Mouse (Mus musculus) cortical plate, adult 2 months (tissue): ENCODE data around the gene Ppil2.
A peak's percentile ranks its signal among the peaks of the same experiment; 100 is the strongest.

ENCODE experiments used
- CTCF ChIP-seq: fragments of 200-500 bp; IDR thresholded peaks from 2 replicates; pipeline ENCODE4 v1.5.1; 2011; ENCODE audit warnings: mild to moderate bottlenecking, control low read depth, low read length; ENCODE audit not compliant: insufficient read depth; ENCODE audit errors: extremely low read depth
- POLR2A ChIP-seq: fragments of 200-500 bp; IDR thresholded peaks from 2 replicates; pipeline ENCODE4 v1.6.1; 2011; ENCODE audit warnings: mild to moderate bottlenecking, low read length, control low read depth; ENCODE audit not compliant: insufficient read depth; ENCODE audit errors: extremely low read depth

GRCm38 (mm10) chr16:17132089-17132905, 21.2 kb upstream of the Ppil2 start, which contains the start of gene Sdf2l1:
- TF ChIP-seq CTCF (no peak), POLR2A (peak; percentile 49; the same call in 1 of the 2 replicates)
